Mouse (Mus musculus) G1E (cell line): ENCODE data around the gene Aven. TPM values are rescaled to one million over a fixed set of nuclear protein-coding genes. Genes with fewer than 3 reads are reported as not detected.

Experiments used
- ATAC-seq: 2 replicates; pipeline ENCODE4 v1.8.0; 2016; ENCODE audit warnings: mild to moderate bottlenecking; ENCODE audit not compliant: insufficient number of reproducible peaks, poor library complexity, low FRiP score, severe bottlenecking; ENCODE audit errors: extremely low read depth
- DNase-seq: peaks from one replicate; pipeline ENCODE4 v3.0.0; 2012; ENCODE audit warnings: low spot score
- H3K27me3 ChIP-seq: 2 replicates; pipeline ENCODE4 v1.6.1; 2012; ENCODE audit warnings: mild to moderate bottlenecking, low read length, inconsistent platforms; ENCODE audit not compliant: insufficient read depth
- H3K36me3 ChIP-seq: replicated peaks from 2 replicates; pipeline ENCODE3; 2012; ENCODE audit warnings: mild to moderate bottlenecking, inconsistent platforms
- H3K4me1 ChIP-seq: 2 replicates; pipeline ENCODE4 v1.6.1; 2012; ENCODE audit warnings: low read depth, low read length, inconsistent platforms, mixed read lengths; ENCODE audit not compliant: insufficient read depth
- H3K4me3 ChIP-seq: 2 replicates; pipeline ENCODE4 v1.5.1; 2012; ENCODE audit warnings: low read depth, mild to moderate bottlenecking, inconsistent platforms, low read length, moderate library complexity, mixed read lengths
- H3K9me3 ChIP-seq: replicated peaks from 2 replicates; pipeline ENCODE4 v1.6.1; 2012; ENCODE audit warnings: inconsistent platforms
- CTCF ChIP-seq: IDR thresholded peaks from 2 replicates; pipeline ENCODE4 v1.5.1; 2012; ENCODE audit warnings: low read depth, low read length, inconsistent platforms, mixed read lengths
- GATA1 ChIP-seq: IDR thresholded peaks from 2 replicates; pipeline ENCODE4 v1.6.1; 2012; ENCODE audit warnings: borderline replicate concordance, low read length, inconsistent platforms, mixed read lengths
- GATA2 ChIP-seq: IDR thresholded peaks from 2 replicates; pipeline ENCODE4 v1.6.1; 2012; ENCODE audit warnings: low read depth, low read length, inconsistent platforms, borderline replicate concordance
- POLR2AphosphoS5 ChIP-seq: IDR thresholded peaks from 2 replicates; pipeline ENCODE4 v1.6.1; 2012; ENCODE audit warnings: low read depth, low read length, inconsistent platforms; ENCODE audit not compliant: insufficient replicate concordance
- TAL1 ChIP-seq: conservative IDR thresholded peaks from 2 replicates; pipeline ENCODE4 v1.6.1; 2012; ENCODE audit warnings: low read depth, low read length, inconsistent platforms, mixed read lengths
- polyA plus RNA-seq: library from polyadenylated mRNA; stranded (reverse); fragments of >175 nt; gene quantifications from 2 replicates; pipeline ENCODE4 v1.2.3, GENCODE M21; 2012
- total RNA-seq, 2 experiments: library from RNA; stranded (forward) in 1 of 2; stranded (reverse) in 1 of 2; fragments of 200-1000 nt in 1 of 2; fragments of >200 nt in 1 of 2; fragmentation: Nextera tagmentation in 1 of 2; gene quantifications; 2 replicates each; pipeline ENCODE4 v1.2.3; 2014 to 2017

The Aven gene
- total and polyA plus RNA-seq, 3 experiments = 6.9 to 25.5 (median 9.8) TPM

- TF ChIP-seq TAL1 = no peak
- no peak for TF ChIP-seq CTCF
- TF ChIP-seq GATA1 = no peak
- TF ChIP-seq GATA2 = no peak
- TF ChIP-seq POLR2AphosphoS5 = no peak
- H3K4me1 ChIP-seq = peaks cover 13% of the 10 kb centered on the region; the same call in 1 of the 2 replicates
- no peaks in the 10 kb centered on the region for H3K27me3 ChIP-seq
- H3K9me3 ChIP-seq = no peaks in the 10 kb centered on the region
- H3K36me3 ChIP-seq = peaks cover 33% of the 10 kb centered on the region
- DNase-seq (no peak), ATAC-seq (no peak)
- H3K4me3 ChIP-seq = no peak overlapping the region
Observed at GRCm38 (mm10) chr2:112517218-112517617, 24.5 kb downstream of the Aven start.

- Histone ChIP-seq H3K36me3 (peaks cover 37% of the 10 kb centered on the region), H3K4me1 (peaks cover 2% of the 10 kb centered on the region), H3K9me3 (no peaks in the 10 kb centered on the region), H3K4me3 (no peak overlapping the region), H3K27me3 (no peaks in the 10 kb centered on the region)
- TF ChIP-seq GATA2 (no peak), POLR2AphosphoS5 (no peak), GATA1 (no peak), TAL1 (no peak), CTCF (no peak)
- DNase-seq = no peak
- ATAC-seq = no peak
Observed at GRCm38 (mm10) chr2:112518541-112518940, 25.8 kb downstream of the Aven start.

DNA sequence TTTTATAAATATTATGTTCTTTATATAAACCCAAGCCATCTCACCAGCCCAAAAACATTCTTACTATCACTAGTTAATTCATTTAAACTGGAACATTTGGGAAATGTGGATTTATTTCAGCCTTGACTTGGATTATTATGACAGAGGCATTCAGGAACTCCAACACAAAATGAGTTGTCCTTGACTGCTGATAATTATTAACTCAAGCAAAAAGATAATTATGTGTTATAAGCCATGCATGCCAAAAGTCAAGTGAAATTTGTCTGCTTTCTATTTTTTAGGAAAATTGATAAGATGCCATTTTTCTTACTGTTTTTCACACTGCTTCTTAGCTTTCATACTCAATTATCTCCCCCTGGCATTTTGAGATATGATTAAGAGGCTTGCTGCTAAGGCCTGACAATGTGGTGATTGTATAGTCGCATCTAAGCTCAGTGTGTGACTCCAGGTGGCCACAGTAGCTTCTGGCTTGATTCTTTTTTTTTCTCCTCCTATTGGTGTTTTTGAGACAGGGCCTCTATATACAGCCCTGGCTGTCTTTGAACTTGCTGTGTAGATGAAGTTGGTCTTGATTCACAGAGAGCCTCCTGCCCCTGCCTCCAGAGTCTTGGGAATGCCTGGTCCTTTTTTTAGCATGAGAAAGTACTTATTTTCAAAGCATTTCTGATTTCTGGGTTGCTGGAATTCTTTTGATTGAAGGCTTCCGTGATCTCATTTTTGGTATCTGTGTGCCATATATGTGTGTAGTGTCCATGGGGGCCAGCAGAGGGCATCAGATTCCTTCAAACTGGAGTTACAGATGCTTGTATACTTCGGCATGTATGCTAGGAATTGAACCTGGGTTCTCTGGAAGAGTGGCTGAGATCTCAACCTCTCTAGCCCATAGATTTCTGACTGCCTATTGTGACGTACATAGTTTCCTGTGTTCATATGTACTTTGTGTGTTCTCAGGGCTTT lies 28.0 kb downstream of the Aven start:
- TF ChIP-seq POLR2AphosphoS5 (no peak), GATA1 (no peak), GATA2 (no peak), TAL1 (no peak), CTCF (no peak)
- DNase-seq (no peak), ATAC-seq (no peak)
- Histone ChIP-seq H3K36me3 (peaks cover 22% of the 10 kb centered on the region), H3K27me3 (no peaks in the 10 kb centered on the region), H3K9me3 (no peaks in the 10 kb centered on the region), H3K4me3 (no peak overlapping the region), H3K4me1 (peaks cover 2% of the 10 kb centered on the region)

GRCm38 (mm10) chr2:112526933-112527332 lies 34.2 kb downstream of the Aven start:
- TF ChIP-seq GATA2 (no peak), CTCF (no peak), POLR2AphosphoS5 (no peak), TAL1 (no peak)
- H3K27me3 ChIP-seq = no peaks in the 10 kb centered on the region
- peaks cover 14% of the 10 kb centered on the region for H3K36me3 ChIP-seq
- DNase-seq (no peak), ATAC-seq (no peak)
- peaks cover 3% of the 10 kb centered on the region for H3K9me3 ChIP-seq
- H3K4me3 ChIP-seq = no peak overlapping the region
- no peaks in the 10 kb centered on the region; the same call in 1 of the 2 replicates for H3K4me1 ChIP-seq

GRCm38 (mm10) chr2:112532812-112533496 lies 40.2 kb downstream of the Aven start:
- DNase-seq (no peak), ATAC-seq (no peak)
- H3K36me3 ChIP-seq = peaks cover 2% of the 10 kb centered on the region
- no peaks in the 10 kb centered on the region; the same call in 1 of the 2 replicates for H3K4me1 ChIP-seq
- H3K27me3 ChIP-seq = no peaks in the 10 kb centered on the region
- TF ChIP-seq TAL1 (no peak), GATA2 (no peak), GATA1 (no peak), POLR2AphosphoS5 (no peak), CTCF (no peak)
- no peak overlapping the region for H3K4me3 ChIP-seq
- no peaks in the 10 kb centered on the region for H3K9me3 ChIP-seq

- no peaks in the 10 kb centered on the region for H3K27me3 ChIP-seq
- DNase-seq (no peak), ATAC-seq (no peak)
- H3K9me3 ChIP-seq = no peaks in the 10 kb centered on the region
- H3K36me3 ChIP-seq = peaks cover 2% of the 10 kb centered on the region
- no peak overlapping the region for H3K4me3 ChIP-seq
- TF ChIP-seq GATA2 (no peak), CTCF (no peak), TAL1 (no peak), POLR2AphosphoS5 (no peak), GATA1 (no peak)
- H3K4me1 ChIP-seq = no peaks in the 10 kb centered on the region; the same call in 1 of the 2 replicates
Observed at GRCm38 (mm10) chr2:112534677-112535222, 42.0 kb downstream of the Aven start.
